8 mouse cellular contexts compared by ENCODE assay signal in the genomic region with DNA sequence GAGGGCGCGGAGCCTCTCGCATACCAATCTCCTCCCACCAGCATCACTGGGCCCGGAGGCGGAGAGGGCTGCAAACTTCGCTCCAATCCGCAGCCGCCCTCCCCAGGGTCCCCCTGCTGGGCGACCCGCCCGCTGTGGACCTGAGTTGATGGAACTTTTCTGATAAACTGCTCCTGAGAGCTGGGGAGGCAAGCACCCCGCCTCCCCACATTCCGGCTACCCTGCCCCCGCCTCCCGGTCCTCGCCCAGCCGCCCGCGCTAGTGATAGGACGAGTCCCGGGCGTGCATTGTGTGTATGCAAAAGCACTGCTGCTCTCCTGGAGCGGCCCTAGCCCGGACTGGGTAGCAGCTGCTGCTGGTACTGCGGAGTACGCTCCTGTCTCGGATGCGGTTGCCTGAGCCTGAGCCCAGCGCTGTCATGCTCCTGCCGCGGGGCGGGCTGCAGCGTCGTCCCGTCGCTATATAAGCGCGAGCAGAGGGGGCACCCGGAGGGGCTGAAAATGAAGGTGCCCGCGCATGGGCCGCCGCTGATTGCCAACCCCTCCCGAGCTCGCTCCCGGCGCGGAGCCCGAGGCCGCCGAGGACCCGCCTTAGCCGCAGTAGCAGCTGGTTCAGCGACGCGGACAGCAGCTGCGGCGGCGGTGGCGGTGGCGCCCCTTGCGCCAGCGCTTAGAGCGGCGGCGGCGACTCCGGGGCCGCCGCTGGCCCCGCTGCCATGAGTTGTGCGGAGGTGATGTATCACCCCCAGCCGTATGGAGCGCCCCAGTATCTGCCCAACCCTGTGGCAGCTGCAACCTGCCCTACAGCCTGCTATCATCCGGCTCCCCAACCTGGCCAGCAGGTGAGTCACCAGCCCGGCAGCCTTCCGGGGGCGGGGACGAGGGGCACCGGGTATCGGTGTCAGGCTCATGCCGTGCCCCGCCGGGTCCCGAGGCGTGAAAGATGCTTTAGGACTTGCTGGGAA. TPM values are rescaled to one million over a fixed set of nuclear protein-coding genes. Genes with fewer than 3 reads are reported as not detected.
DNase-seq lines count a peak whose midpoint lies in the region; ATAC-seq lines count a peak whose summit lies in the region.

Gene Vgll3 (plus strand): TSS at position 340 of the 964 bp plus-strand sequence.

- intact Hi-C loops in heart, postnatal 36 days (cut with DNase I) = no loop called here

- H3K4me2 ChIP-seq in lung, embryonic 15.5 days = peak within 1 kb of the TSS; percentile 88

- under 1% methylated on average over 85 of the region's 86 CpGs for WGBS in lung, embryonic 15.5 days

- peaks cover 5% of the 10 kb centered on the region for H3K27me3 ChIP-seq in lung, embryonic 15.5 days

- 0 out of 2 replicates have a peak, but pooled peaks cover 4% of the 10 kb centered on the region for H3K9me3 ChIP-seq in lung, embryonic 15.5 days

- peak; percentile 86 for ATAC-seq in frontal cortex, adult (ENCODE audit: low TSS enrichment)
- peak; percentile 96 for ATAC-seq in lung, embryonic 15.5 days (ENCODE audit: borderline replicate concordance, extremely low read depth, low FRiP score, low TSS enrichment)

- H3K27ac ChIP-seq in lung, embryonic 15.5 days = peak within 1 kb of the TSS; percentile 50

- 0 out of 2 replicates have a peak, but pooled peaks cover 3% of the 10 kb centered on the region for H3K4me1 ChIP-seq in lung, embryonic 15.5 days

- peak within 1 kb of the TSS; percentile 53 for H3K4me3 ChIP-seq in lung, embryonic 15.5 days

- no peaks in the 10 kb centered on the region for H3K36me3 ChIP-seq in lung, embryonic 15.5 days

- peak within 1 kb of the TSS; percentile 13; the same call in 1 of the 2 replicates for H3K9ac ChIP-seq in lung, embryonic 15.5 days

- DNase-seq in ES-CJ7 (ENCODE audit: low read depth, low spot score) (peak; percentile 93), MN1 (ENCODE audit: low spot score) (no peak)
- DNase-seq in brain, adult 2 months (ENCODE audit: low read depth, low spot score) = peak; percentile 53
- DNase-seq in heart, postnatal 36 days = peak; percentile 64 to 74
- peak; percentile 11 to 17 for DNase-seq in layer of hippocampus, adult 8-10 months (ENCODE audit: low spot score in 2 of 2)
- DNase-seq in ovary, postnatal 14 days (ENCODE audit: low spot score) = peak; percentile 28

RNA-seq across cellular contexts. Expression of gene Vgll3, which starts in this region (rescaled TPM):
- 1 to 10 TPM; 3.3 to 3.4 TPM for total RNA-seq in heart, postnatal 36 days (2021)
- total RNA-seq in layer of hippocampus, adult 8-10 months (2022) = 1 to 10 TPM; 4.1 to 8.0 (median 7.7) TPM
- polyA plus RNA-seq in lung, embryonic 15.5 days (2015; fragmentation: Nextera tagmentation; extraction: Ambion mirVana) = 2.6 and 2.7 TPM in 2 replicates
